Mouse (Mus musculus) bone marrow, adult 2 months (tissue): ENCODE measurements around the gene Cuzd1.

Source experiments
- CTCF ChIP-seq: fragments of 200-500 bp; IDR thresholded peaks from 2 replicates; pipeline ENCODE4 v1.5.1; 2011; ENCODE audit warnings: low read length, control low read depth; ENCODE audit not compliant: control insufficient read depth, insufficient read depth
- POLR2A ChIP-seq: fragments of 200-500 bp; IDR thresholded peaks from 2 replicates; pipeline ENCODE4 v1.6.1; 2011; ENCODE audit warnings: low read depth, mild to moderate bottlenecking, control low read depth, low read length, borderline replicate concordance; ENCODE audit not compliant: control insufficient read depth

DNA sequence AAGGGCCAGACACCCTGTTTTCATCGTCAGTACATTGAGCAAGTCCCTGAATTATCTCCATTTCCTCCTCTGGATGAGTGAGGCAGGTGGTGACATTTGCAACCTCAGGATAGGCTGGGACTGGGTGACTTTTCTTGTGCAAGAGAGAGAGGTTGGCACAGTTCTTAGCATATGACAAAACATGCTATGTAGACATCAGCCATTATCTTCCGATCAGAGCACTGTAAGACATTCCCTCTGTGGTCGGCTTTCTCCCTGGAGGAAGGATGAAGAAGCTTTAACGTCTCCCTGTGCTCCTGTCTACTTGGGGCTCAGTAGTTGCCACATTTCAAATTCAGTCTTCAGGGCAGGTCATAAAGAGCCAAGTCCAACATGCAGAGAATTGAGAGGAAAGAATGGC, 57.8 kb downstream of the Cuzd1 start:
- no peak for TF ChIP-seq POLR2A
- no peak for TF ChIP-seq CTCF
